Mouse (Mus musculus): ENCODE results near the gene Sult2b1.

DNA sequence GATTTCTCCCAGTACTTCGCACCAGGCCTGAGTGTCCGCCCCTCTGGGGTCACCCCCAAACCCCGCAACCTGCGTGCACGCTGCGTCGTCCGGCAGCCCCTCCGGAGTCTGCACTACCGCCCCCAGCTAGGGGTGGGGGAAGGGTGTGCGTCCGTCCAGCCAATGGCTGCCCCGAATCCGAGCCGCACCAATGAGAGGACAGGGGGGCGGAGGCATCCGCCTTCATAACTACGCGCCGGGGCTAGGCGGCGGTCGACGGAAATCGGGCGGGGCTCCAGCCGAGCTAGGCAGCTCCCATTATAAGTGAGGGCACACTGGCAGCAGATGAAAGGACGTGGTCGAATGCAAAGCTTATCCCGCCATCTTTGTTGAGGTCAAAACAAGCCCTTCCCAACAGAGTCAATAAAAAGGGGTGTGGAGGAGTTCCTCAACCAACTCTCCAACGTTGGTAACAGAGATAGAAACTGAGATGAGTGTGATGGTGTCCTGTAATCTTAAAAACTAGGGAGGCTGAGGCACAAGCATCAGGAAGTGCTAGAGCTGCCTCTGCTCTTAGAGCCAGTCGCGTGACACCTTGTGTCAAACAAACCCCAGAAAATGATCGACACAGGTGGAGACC is 69.3 kb downstream of the Sult2b1 start, which contains the start of gene Rpl18:
- TF ChIP-seq POLR2A (IDR thresholded peaks at IDR 0.05; ENCODE audit: control insufficient read depth, low read depth, low read length) (peak; percentile 62; the same call in 1 of the 2 replicates), CTCF (IDR thresholded peaks at IDR 0.05; ENCODE audit: control insufficient read depth, insufficient read depth, insufficient replicate concordance, low read depth, low read length) (no peak)
